Mouse (Mus musculus): ENCODE measurements around the gene Fli1.
A peak's percentile ranks its signal among the peaks of the same experiment; 100 is the strongest.

The Fli1 gene

GRCm38 (mm10) chr9:32500063-32500462 lies 42.6 kb downstream of the Fli1 start:
- DNase-seq: peak; percentile 39

GRCm38 (mm10) chr9:32499469-32499868 lies 43.2 kb downstream of the Fli1 start:
- no peak for DNase-seq

GRCm38 (mm10) chr9:32495643-32495997 lies 47.0 kb downstream of the Fli1 start:
- DNase-seq: no peak

DNA sequence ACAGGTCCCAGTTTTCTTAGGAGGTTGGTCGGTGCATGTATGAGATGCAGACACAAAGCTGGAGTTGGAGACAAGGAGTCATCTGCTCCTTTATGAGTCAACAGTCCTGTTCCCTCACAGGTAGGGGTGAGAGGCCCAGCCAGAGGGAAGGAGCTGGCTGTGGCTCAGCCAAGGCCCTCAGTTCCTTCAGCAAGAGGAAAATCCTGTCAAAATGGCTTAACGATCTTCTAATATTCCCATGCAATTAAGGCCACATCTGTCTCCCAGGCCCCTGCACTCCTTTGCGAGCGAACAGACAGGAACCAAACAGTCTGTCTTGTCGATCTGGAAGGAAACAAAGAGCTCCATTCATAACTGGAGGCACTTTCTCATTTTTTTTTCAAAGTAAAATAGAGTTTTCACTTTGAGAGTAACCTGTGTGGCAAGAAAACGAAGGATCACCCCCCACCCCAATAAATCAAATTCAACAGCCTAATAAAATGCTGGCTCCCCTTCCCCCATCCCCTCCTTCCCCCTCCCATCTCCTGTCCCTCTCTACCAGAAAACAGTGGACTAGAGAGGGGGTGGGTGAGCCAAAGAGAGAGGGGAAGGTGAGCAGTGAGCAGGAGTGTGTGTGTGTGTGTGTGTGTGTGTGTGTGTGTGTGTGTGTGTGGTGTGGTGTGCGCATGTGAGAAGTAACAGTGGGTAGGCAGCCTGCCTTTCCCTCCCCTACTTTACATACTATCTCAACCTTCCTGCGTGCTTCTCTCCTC lies 47.6 kb downstream of the Fli1 start:
- DNase-seq: no peak

DNA sequence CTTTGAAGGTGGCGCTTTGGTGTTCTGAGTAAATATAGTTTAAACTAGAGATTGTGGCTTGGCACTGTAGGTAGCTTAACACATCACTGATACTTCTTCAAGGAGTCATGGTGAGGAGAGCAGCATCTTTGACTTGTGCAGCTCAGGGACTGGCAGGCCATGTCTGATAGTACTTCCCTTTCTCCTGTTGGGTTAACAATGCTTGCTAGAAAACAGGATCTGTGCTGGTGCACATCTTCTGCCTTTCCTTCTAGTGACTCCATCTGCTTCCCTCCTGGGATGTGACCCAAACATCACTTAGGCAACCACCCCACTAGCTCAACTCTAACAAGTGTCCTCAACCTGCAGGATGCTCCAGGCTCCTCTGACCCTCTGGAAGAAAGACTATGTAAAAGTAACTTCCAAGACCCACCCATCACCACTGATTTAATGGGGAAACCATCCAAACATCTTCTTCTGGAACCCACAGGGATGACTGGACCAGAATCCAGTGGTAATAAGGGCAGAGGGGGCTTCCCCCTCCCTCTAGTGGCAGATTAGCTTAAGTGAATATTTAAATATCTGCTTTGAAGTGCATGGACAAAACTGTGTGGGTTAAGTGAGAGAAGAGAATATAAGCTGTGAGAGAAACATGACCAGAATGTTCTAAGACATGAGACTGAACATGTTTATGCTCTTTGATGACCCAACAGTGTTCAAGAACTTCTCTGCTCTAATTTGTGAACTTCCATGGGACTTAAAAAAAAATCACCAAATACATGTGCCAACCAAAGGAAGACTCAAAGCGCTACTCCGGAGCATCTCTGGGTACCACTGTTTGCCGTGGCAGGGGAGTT lies 48.9 kb downstream of the Fli1 start:
- no peak for DNase-seq

GRCm38 (mm10) chr9:32492753-32493152 lies 49.9 kb downstream of the Fli1 start:
- DNase-seq: no peak

DNA sequence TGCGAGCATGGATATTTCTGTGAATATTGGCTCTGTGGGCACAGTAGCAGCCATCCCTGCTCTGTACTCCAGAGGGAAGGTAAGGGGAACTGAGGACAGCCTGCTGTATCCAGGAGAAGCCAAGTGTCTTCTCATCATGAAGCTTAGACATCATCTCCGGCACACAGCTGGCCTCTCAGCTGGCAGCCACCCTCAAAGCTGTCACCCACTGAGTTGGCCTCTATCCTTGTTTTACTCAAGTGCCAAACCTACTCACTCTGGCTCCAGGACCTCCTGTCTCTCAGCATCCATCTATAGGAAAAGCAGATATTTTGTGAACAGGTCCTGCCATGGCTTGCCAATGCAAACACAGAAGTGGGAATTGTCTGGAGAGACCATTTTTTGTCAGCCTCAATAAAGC lies 51.2 kb downstream of the Fli1 start:
- no peak for DNase-seq

DNA sequence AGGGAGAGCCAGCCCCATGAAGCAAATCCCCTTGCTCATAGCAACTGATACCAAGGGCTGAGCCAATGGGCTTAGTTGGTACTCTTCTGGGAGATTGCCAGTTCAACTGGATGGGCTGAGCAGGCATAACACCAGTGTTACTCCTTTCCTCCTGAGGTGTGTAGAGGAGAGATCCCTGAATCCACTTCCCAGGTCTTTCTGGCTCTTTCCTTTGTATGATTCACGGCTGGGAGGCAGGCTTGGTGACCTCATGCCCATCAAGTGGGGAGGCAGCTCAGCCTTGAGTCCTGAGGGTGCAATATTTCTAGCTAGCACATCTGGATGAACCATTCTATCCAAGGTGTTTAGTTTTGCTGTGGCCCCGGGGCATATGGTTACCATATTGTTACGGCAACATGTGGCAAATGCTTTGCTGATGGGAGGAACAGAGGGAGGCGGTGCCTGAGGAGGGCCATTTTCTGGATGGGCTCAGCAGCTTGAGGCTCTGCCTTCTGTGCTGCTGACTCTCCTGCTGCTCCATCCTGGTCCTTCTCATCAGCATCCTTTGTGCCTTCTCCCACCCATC lies 52.8 kb downstream of the Fli1 start:
- DNase-seq: no peak

DNA sequence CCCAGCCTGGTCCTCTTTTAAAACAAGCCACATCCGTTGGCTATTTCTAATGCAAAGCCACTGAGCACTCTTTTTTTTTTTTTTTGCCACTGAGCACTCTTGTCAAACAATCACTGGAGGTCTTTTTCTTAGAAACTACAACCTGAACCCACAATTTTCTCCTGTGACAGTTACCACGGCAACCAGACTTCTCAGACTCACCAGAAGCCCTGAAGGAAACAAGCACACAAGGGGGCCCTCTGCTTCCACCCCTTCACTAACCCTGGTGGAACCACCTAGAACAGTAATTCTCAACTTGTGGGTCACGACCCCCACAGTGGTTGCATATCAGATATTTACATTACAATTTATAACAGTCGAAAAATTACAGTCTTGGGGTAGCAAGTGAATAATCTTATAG lies 53.3 kb downstream of the Fli1 start:
- DNase-seq: no peak

- DNase-seq: no peak
Observed at GRCm38 (mm10) chr9:32488627-32489026, 54.0 kb downstream of the Fli1 start.

- no peak for DNase-seq
Observed at GRCm38 (mm10) chr9:32487823-32488222, 54.8 kb downstream of the Fli1 start.

DNA sequence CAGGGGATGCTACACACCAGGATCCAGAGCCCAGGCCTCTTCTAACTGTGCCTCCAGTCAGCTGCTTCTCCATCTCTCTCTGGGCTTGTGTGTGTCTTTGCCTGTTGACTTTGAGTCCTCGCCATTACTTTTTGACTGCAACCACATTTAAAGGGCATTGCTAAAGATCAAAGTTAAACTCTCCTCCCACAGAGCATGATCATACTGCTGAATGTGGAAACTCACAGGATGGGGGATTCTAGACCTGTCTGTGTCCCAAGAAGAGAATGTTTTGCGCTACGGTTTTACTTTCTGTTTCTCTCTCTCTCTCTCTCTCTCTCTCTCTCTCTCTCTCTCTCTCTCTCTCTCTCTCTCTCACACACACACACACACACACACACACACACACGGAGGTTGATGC lies 55.3 kb downstream of the Fli1 start:
- no peak for DNase-seq

GRCm38 (mm10) chr9:32480418-32480817 lies 62.2 kb downstream of the Fli1 start:
- no peak for DNase-seq

DNA sequence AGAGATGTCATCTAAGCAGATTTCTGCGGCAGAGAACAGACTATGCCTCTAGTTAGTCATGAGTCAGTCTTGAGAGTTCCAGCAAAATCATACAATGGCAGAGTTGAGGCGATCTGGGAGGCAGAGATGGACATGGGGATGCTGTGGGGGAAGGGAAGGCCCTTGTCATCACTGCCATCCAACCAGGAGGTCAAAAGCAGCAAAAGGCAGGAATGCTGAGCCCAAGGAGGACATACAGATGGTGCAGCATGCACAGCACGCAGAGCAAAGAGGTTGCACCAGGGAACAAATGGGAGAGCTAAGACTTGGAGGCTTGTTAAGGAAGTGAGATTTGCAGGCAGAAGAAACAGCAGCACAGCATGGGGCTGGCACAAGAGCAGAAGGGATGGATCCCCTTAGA lies 63.9 kb downstream of the Fli1 start:
- no peak for DNase-seq

DNA sequence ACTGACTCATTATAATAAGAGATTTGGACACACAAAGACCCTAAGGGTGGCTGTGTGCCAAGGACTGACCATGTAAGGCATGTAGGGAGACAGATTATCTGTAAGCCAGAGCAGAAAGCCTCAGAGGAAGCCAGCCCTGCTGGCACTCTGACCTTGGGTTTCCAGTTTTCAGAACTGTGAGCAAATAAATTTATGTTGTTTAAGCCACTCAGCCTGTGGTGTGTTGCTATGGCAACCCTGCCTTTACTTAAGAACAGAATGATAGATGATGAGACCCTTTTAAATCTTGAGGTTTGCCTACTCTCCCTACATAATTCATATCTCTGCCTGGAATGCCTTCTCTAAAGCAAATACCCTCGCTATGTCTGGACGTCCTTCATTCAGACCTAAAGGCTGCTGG lies 64.6 kb downstream of the Fli1 start:
- no peak for DNase-seq

GRCm38 (mm10) chr9:32476604-32477003 lies 66.1 kb downstream of the Fli1 start:
- DNase-seq: no peak

GRCm38 (mm10) chr9:32474621-32475390 lies 67.9 kb downstream of the Fli1 start:
- peak; percentile 66 for DNase-seq

GRCm38 (mm10) chr9:32472346-32472745 lies 70.3 kb downstream of the Fli1 start:
- DNase-seq: no peak

- no peak for DNase-seq
Observed at GRCm38 (mm10) chr9:32469123-32469751, 73.4 kb downstream of the Fli1 start.

DNA sequence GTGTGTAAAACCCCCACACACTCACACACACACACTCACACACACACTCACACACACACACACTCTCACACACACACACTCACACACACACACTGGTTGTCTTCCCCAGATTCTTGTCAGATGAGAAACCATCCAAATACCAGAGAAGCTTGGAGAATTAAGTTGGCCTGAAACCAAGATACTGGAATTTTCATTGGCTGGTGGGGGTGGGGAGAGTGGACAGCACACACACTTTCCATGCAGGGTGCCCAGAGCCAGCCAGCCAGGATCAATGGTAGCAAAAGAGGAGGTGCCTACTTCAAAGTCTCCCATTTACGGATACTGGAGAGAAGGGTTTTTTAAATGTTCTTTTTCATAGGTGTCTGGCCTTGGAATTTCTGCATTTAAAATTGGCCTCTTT lies 74.3 kb downstream of the Fli1 start:
- DNase-seq: no peak

- no peak for DNase-seq
Observed at GRCm38 (mm10) chr9:32467443-32467842, 75.2 kb downstream of the Fli1 start.

- no peak for DNase-seq
Observed at GRCm38 (mm10) chr9:32466861-32467260, 75.8 kb downstream of the Fli1 start.

GRCm38 (mm10) chr9:32456707-32457106 lies 86.0 kb downstream of the Fli1 start:
- no peak for DNase-seq
